Mouse (Mus musculus) monocyte, adult 2 months (primary cell): ENCODE data around the gene Mrtfb.

ENCODE experiments used
- DNase-seq, 2 experiments: peaks; one replicate each; pipeline ENCODE4 v3.0.0; 2022; ENCODE audit warnings: low spot score in 2 of 2, low read depth in 1 of 2

The Mrtfb gene

DNA sequence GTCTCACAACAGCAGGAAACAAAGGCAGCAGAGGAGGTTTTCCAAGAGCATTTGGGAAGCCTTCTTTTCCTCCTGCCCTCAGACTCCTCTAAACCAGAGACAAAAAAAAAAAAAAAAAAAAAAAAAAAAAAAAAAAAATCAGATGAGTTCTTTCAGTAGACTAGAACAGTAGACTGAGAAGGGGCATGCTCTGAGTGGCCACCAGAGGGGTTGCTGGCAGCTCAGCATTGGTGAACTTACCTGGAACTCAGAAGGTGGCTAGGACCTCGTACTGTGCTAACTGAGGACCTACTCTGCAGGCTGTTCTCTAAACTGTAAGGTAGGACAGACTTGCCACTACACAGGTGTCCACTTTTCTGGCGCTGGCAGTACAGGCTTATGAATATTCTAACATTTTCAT, 179.3 kb downstream of the Mrtfb start:
- no peak for DNase-seq

DNA sequence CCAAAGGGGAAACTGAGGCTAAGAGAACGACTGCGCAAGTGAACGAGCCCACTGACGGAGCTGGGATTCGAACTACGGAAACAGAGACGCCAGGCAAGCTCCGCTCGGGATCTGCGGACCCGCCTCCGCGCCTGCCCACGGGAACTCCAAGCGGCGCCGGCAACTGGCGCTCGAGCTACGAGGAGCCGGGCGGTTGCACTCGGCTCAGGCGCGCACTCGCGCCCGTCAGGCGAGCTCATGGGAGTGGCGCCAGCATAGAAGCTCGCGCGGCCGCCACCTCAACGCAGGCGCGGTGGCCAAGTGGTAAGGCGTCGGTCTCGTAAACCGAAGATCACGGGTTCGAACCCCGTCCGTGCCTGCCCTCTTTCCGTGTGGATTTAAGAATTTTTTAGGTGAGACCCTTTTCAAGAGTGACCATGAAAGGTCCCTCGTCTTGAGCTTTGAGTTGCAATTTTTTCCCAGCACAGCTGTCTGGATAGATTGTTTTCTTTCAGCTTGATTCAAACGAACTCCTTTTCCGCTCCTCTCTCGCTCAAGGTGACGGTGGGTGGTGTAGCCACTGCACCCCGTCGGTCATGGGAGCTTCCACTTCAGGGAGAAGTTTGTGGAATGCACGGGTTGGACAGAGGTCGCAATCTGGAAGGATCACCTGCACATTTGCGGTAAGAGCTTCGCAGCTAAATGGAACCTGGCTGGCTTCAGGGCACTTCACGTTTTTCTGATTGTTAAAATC, 180.9 kb downstream of the Mrtfb start:
- DNase-seq: peak; percentile 91 to 99

DNA sequence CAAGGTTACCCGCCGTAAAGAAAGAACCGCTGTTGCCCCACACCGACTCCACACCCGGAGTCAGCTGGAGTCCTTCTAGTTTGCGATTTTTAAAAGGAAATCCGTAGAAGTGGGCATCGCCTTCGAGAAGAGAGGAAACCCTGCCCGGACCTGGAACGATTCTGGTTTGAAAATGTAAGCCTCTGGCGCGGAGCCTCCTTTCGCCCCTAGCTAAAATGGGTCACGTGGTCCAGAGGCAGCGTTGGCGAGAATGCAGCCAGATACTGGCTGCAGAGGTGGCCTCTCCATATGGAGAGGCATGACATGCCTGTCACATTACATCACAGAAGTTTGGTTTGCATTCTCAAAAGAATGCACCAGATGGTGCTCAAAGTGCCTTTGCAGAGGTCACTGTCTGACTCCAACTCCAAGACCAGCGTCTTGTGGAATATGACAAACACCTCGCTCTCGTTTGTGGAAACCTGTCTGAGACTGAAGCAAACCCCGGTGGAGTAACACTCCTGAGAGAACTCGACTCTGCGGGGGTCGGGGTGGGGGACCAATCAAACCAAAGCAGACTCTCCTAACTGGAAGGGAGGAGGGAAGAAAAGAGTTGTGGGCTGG, 181.6 kb downstream of the Mrtfb start:
- peak in 1 of 2 experiments; percentile 15 for DNase-seq

DNA sequence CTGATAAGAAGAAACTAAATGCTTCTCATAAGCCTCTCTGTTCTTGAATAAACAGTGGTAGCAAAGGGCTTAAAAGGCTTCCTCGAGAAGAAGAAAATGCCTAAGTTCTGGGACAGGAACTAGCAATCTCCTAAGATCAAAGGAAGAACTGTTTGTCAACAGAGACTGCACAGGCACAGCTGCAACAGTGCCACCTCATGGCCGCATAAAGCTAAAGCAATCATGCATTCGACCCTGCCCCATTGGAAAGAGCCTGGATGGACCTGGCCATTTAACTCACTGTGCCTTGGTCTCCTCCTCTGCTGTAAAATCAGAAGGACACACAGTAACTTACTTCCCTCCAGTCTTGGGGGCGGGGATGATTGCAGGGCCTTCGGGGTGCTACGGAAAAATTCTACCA, 184.2 kb downstream of the Mrtfb start:
- DNase-seq: peak in 1 of 2 experiments; percentile 17

DNA sequence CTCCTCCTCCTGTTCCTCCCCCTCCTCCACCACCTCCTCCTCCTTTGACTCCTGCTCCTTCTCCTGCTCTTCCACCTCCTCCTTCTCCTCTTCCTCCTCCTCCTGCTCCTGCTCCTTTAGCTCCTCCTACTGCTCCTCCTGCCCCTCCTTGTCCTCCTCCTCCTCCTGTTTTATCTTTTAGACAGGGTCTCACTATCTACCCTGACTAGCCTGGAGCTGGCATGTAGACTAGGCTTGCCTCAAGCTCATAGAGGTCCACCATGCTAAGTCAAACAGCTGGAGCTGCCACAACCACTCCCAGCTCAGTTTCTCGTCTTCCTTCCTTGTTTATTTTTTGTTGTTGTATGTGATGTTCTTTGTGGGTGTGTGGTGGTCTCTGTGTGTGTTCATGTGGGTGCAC, 187.5 kb downstream of the Mrtfb start:
- no peak for DNase-seq

DNA sequence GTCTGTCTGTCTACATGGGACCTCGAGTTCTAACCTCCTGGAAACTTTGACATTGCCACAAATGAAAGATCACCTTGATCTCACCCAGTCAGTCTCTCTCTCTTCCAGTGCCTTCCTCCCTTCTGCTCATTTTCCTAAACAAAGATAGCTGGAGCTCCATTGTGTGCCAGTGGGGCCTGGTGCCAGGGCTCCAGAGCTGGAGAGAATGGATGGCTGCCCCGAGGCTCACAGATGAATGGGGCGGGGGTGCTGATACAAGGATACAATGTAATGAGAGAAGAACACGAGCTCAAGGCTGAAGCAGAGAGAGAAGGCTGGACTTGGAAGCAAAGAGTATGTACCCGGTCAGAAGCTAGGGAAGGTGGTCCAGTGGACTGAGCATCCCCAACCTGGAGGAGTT, 189.2 kb downstream of the Mrtfb start:
- no peak for DNase-seq

DNA sequence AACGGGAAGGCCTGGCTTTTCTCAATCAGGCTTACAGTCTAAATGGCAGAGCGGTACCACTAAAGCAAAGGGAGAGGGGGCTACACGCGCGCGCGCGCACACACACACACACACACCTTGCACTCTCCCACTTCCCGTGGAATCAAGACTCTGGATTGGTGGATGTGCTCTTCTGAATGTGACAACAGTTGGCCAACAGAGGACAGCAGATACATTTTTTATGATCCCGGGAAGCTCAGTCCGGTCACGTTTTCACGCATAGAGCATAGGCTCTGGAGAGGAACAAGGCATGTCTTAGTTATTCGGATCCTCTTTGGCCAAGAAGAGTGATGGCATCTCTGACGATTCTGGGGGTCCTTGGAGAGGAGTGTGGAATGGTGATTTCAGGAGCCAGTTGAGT, 190.2 kb downstream of the Mrtfb start:
- DNase-seq: no peak

DNA sequence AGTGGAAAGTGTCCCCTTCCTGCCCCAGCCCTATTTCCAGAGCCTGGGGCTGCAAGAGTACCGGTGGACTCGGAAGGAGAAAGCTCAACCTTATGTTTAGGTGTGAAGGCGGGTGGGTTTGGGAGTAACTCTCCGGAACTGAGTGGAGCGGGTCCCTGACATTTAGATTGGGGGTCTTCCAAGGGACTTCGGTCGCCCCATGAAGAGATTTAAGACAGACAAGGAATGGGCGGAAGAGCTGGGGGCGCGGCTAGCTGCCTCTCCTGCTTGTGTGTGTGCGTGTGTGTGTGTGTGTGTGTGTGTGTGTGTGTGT, 190.6 kb downstream of the Mrtfb start:
- no peak for DNase-seq

DNA sequence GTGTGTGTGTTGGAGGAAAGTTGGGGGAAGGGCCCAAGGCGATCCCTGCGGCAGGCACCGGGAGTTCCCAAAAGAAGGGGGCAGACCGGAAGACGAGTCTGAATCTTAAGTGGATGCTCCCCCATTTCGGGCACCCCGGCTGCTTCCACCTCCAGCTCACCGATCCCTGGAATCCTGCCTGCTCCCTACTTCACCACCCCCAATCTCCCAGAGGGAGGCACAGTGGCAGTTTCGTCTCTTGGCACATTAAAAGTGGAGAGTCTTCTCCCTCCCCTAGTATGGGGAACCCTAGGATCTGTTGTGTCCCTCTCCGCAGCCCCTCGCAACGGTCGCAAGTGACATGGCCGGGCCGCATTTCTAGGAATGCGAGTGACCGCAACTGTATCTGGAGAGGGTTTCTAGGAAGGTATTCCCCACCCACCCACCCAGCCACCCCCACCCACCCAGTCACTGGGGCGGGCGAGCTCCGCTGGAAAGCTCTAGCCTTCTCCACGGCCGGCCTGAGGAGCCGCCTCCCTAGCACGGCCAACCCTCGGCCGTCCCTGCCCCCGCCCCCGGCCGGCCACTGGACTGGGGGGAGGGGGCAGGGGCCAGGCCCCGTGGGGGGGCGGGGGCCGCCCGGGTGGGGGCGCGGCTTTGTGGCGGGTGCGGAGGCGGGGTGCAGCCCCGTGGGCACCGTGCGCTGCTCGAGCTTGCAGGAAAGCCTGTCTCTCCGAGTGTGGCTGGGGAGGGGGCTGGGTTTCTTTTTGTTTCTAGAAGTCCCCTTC, 191.2 kb downstream of the Mrtfb start:
- no peak for DNase-seq

DNA sequence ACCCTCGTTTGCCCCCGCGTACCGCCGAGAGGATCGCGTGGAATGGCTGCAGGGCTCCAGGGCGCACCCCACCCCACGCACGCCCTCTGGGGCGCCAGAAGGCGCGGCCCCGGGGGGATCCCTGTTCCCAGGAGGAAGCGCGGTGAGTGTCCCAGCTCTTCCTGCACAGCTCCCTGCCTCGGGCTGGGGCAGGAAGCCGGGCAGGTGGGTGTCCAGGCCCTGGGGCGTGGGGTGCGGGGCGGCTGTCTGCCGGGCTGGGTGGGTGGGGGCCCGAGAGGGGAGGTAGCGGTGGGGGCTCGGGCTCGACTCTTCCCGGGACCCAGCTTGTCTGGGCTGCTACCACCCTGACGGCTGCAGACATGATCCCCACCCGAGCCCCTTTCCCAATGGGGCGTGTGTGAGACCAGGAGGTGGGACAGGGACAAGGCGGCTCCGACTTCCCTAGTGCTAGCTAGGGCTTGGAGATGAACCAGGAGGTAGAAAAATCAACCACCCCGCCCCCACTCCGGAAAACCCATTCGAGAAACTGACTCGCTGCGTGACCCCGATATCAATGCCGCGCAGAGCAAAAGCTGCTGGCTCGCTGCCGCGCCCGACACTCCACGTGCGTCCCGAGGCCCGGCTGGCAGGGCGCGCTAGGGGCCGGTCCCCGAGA, 191.9 kb downstream of the Mrtfb start:
- DNase-seq: no peak

DNA sequence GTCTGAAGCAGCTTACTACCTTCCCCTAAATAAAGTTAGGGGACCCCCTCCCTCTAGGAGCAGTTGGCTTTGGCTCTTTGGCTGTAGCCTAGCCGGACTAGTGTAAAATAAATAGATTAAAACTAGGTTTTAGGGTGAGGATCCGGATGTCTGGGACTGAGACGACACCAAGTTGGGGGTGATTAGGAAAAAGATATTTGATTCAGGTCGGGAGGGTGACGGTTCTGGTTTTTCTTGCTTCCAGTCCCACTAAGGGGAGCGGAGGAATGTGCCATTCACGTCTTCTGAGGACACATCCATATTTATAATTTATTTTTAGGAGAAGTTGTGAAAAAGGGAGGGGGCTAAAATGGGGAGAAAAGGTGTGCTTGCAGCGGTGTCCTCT, 192.4 kb downstream of the Mrtfb start:
- no peak for DNase-seq

DNA sequence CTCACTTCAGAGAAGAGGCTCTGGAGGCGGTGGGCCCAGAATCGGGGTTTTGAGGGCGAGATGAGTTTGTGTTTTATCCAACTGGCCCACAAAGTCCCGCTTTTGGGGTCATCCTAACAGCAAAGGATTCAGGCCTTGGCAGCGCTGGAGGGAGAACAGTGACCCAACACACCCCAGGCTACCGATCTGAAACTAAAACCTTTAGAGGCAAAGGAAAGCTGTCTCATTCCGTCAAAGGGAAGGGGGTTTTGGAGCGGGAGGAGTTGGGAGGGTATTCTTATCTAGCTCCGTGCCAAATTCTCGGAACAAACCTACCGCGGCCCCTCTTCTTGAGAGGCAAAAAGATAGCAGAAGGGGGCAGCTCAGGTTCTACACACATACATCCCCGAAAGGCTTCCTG, 193.2 kb downstream of the Mrtfb start:
- DNase-seq: no peak

DNA sequence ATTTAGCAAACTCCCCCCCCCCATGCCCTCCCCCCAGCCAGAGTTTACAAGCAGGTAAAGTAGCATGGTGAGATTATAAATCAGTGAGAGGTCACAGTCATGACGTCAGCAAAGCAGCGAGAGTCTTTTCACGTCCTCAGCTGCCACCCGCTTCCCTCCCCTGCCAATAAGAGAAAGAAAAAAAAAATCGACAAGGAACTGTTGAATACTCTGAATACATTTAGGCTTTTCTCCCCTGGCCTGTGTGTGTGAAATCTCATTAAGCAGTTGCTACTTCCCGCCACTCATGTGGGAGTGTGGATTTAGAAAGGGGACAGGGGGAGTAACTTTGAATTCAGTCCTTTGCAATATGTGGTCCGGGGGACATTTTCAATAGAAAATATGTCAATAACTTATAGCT, 194.6 kb downstream of the Mrtfb start:
- no peak for DNase-seq

DNA sequence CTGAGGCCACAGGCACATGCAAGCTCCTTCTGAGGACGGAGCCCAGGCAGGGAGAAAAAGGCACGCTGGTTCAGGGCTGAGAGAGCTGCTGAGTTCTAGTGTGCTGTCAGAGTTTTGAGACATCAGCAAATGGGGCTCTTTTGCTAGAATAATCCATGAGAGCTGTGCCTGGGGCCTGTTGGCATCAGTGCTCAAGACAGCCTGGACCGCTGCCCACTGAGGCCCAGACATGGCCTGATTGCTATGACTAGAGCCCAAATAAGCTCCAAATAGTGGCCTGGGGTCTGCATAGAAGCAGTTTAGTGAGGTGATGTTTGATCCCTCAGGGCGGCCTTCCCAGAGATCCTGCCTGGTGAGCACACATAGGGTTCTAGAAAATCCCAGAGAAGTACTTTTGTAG, 195.7 kb downstream of the Mrtfb start:
- no peak for DNase-seq

DNA sequence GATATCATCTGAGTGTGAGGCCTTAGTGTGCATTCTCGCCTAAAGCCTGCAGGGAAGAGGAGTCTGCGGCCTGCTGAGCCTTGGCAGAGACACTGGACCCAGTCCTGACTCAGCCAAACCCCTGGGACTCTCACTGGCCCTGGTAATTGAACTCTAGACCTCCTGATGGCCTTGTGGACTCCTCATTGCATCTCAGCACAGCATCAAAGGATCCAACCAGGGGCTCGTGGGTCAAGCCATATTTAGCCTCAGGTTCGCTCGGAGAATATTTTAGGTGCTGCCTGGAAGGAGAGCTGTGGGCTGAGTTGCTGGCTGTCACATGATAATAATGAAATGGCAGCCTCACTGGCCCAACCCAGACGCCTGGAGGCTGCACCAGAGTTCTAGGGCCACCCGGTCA, 196.4 kb downstream of the Mrtfb start:
- DNase-seq: no peak

DNA sequence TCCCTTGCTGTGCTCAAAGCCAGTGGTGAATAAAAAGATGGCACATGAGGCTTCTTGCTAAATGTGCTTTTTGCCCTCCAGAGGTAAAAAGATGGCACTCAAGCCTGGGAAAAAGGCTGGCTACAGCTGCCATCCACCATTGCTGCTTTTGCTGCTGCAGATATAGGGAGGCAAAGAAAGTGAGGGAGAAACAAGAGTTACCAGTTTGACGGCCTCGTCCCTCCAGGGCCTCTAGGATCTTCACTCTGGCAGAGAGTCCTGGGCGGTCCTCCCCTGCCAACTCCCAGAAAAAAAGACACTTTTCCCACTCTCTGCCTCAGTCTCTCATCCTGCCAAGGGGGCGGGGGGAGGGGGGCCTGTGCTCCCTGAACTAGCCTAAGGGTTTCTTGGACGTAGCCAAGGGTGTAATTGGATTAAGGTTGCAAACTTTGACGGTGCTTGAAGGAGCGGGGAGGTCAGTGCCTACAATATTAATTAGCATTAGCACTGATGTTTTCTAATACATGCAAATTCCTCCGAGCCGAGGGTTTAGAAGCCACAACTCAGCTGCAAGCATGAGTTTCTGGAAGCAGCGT, 197.8 kb downstream of the Mrtfb start:
- no peak for DNase-seq

DNA sequence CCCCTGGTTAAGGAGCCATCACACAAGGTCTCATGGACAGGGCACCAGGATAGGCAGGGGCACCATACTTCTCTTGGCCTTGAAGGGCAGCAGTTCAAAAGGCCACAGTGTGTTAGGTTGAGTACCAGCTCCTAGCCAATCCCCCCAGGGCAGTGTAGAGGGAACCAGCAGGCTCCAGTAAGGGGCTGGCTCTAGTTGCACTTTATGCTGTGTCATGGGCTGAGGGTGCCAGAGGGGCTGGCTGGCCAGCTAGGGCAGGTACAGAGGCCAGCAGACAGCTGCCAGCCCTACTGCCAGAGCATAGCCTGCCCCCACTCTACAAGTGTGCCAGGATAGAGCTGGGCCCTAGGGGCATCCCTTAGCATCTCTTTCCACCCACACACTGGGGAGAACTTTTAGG, 199.3 kb downstream of the Mrtfb start:
- DNase-seq: no peak

DNA sequence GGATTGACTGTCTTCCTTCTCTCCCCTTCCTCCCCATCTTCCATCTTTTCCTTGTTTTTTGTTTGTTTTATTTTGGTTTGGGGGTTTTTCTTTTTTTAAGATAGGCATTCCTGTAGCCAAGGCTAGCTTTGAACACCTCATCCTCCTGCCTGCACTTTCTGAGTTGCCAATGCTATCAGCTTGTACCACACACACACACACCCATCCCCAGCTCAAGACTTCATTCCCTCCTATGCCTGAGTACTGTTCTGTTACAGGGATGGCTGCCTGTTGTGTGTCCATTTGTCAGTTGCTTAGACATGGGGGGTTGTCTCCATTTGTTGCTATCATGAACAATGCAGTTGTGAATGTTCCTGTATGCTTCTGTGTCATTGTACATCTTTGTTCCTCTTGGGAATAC, 202.3 kb downstream of the Mrtfb start:
- no peak for DNase-seq

DNA sequence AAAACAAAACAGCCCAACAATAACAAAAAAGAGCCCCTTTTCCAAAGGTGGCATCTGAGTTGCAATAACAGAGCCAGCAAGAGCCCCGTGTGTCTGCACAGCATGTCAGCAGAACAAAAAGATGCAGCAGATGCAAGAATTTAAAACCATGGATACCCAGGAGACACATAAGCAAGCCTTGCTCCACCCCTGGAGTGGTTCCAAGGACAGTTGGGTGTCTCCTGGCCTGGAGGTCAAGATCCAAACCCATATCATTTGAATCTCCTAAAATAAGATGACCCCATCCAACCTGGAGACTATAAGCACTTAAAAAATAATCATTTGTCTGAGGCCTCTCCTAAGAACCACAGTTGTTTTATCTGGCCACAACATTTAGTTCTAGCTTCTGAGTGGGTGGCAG, 203.8 kb downstream of the Mrtfb start:
- no peak for DNase-seq

DNA sequence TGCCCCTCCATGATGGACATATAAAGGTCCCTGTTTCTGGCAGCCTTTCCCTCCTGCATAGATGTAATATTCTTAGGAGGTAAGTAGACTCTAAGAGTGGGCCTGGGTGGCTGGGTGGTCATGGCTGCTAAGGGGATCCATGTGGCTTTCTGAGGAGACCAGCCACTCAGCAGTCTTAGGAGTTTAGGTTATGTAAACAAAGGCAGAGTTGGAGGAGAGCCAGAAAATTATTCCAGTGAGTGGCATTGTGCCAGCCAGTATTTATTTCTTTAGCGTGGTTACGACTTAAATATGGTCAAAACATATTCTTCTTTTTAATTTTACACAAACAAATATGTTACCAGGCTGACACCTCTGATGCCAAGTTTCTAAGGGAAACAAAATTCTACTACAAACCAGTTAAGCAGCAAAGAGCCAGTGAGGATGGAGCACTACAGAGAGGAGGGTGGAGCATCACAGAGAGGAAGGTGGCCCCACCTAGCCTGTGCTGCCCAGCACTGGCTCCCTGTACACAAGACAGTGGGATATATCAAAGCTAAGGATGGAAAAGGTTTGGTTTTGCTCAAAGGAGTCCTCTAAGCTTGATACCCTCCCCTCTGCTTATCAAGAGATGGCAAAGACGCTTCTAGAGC, 204.6 kb downstream of the Mrtfb start:
- DNase-seq: no peak

DNA sequence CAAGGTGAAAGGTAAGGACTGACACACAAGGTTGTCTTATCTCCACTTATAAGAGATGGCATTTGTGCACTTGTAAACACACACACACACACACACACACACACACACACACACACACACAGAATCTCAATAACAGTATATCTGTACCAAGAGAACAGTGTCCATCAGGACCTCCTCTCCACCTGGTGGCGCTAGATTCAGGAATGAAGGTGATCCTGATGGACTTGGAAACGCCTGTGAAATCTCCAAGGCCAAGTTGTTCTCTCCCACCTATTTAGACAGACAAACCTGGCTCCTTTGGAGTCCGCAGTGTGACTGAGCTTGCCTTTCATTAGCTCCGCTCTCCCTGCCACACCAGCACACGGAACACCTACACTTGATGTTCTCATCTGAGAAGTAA, 208.4 kb downstream of the Mrtfb start:
- no peak for DNase-seq
